Comparison of ENCODE assay signal across 14 mouse cellular contexts in genomic region chr14:59643582-59643981, GRCm38 (mm10). TPM values are rescaled to one million over a fixed set of nuclear protein-coding genes. Genes with fewer than 3 reads are reported as not detected.
DNase-seq lines count a peak whose midpoint lies in the region; ATAC-seq and TF ChIP-seq lines count a peak whose summit lies in the region.
"Had no signal": no experiment of that assay in that cellular context is flagged by ENCODE, and none has a peak within 500 bp of the region (broad histone marks: within the 10 kb centered on the region; RNA-seq: fewer than 3 reads in every experiment).

No protein-coding gene starts in this region.

- H3K4me2 ChIP-seq in midbrain, embryonic 14.5 days (ENCODE audit: low read length) = no peak overlapping the region
- H3K4me2 ChIP-seq: forebrain, embryonic 15.5 days; liver, embryonic 15.5 days had no signal

- peaks cover 23% of the 10 kb centered on the region for H3K27me3 ChIP-seq in megakaryocyte, embryonic 14.5 days (replicated peaks)
- H3K27me3 ChIP-seq in midbrain, embryonic 14.5 days (ENCODE audit: control insufficient read depth, insufficient read depth, low read length) = no peaks in the 10 kb centered on the region; the same call in 1 of the 2 replicates
- H3K27me3 ChIP-seq: forebrain, embryonic 15.5 days; liver, embryonic 15.5 days had no signal

- H3K9ac ChIP-seq in midbrain, embryonic 14.5 days (replicated peaks; ENCODE audit: low read length) = no peak overlapping the region
- H3K9ac ChIP-seq: forebrain, embryonic 15.5 days; liver, embryonic 15.5 days had no signal

- no peak for ATAC-seq in midbrain, embryonic 14.5 days (ENCODE audit: low FRiP score, low TSS enrichment)
- ATAC-seq: forebrain, embryonic 15.5 days; hindbrain, postnatal 0 days had no signal

- no peaks in the 10 kb centered on the region for H3K36me3 ChIP-seq in megakaryocyte, embryonic 14.5 days (replicated peaks; ENCODE audit: low read length)
- H3K36me3 ChIP-seq in midbrain, embryonic 14.5 days (ENCODE audit: control insufficient read depth, insufficient read depth, low read length) = 0 out of 2 replicates have a peak, but pooled peaks cover 6% of the 10 kb centered on the region
- H3K36me3 ChIP-seq: forebrain, embryonic 15.5 days; liver, embryonic 15.5 days had no signal

- 87% methylated on average over 12 of the region's 12 CpGs for WGBS in midbrain, embryonic 14.5 days

- H3K9me3 ChIP-seq in megakaryocyte, embryonic 14.5 days = no peaks in the 10 kb centered on the region
- no peaks in the 10 kb centered on the region for H3K9me3 ChIP-seq in midbrain, embryonic 14.5 days (ENCODE audit: control insufficient read depth, low read length)
- H3K9me3 ChIP-seq: forebrain, embryonic 15.5 days; liver, embryonic 15.5 days had no signal

- H3K27ac ChIP-seq in gastrocnemius, adult 2 months = peak overlapping the region; percentile 35; the same call in 1 of the 2 replicates
- H3K27ac ChIP-seq in midbrain, embryonic 14.5 days (replicated peaks; ENCODE audit: low read depth, low read length) = no peak overlapping the region
- H3K27ac ChIP-seq: forebrain, embryonic 15.5 days; hindbrain, postnatal 0 days; left cerebral cortex, adult 2 months; liver, embryonic 15.5 days had no signal

- TF ChIP-seq CTCF in gastrocnemius, adult 2 months (IDR thresholded peaks at IDR 0.05) = no peak

- H3K4me3 ChIP-seq in gastrocnemius, adult 2 months = no peak overlapping the region
- peak overlapping the region; percentile 76 for H3K4me3 ChIP-seq in megakaryocyte, embryonic 14.5 days (replicated peaks)
- H3K4me3 ChIP-seq in midbrain, embryonic 14.5 days (replicated peaks; ENCODE audit: low read depth, low read length) = no peak overlapping the region
- H3K4me3 ChIP-seq: forebrain, embryonic 15.5 days; left cerebral cortex, adult 2 months; liver, embryonic 15.5 days had no signal

- intact Hi-C loops in gastrocnemius, adult 2 months (cut with DNase I) = no loop called here

- peaks cover 45% of the 10 kb centered on the region for H3K4me1 ChIP-seq in megakaryocyte, embryonic 14.5 days
- no peaks in the 10 kb centered on the region; the same call in 1 of the 2 replicates for H3K4me1 ChIP-seq in midbrain, embryonic 14.5 days (ENCODE audit: control insufficient read depth, insufficient read depth, low read length)
- H3K4me1 ChIP-seq: forebrain, embryonic 15.5 days had no signal

- DNase-seq in gastrocnemius, adult 2 months = no peak
- no peak for DNase-seq in gastrocnemius, adult 8-10 months (ENCODE audit: low spot score in 2 of 2)
- DNase-seq in urinary bladder, postnatal 14 days (ENCODE audit: low spot score) = peak; percentile 19
- DNase-seq in urinary bladder, postnatal 25 days (ENCODE audit: low spot score) = no peak
- DNase-seq in spleen, adult 12 weeks (ENCODE audit: low spot score) = no peak
- DNase-seq in midbrain, embryonic 14.5 days = no peak
- DNase-seq in ovary, postnatal 36 days (ENCODE audit: low spot score) = no peak
- DNase-seq: adrenal gland, adult 2 months; cerebellum, postnatal 25 days had no signal

RNA-seq across cellular contexts. Expression of gene Shisa2, which starts 18.5 kb away (rescaled TPM):
- total RNA-seq in gastrocnemius, adult 2 months (2021) = 10 to 100 TPM; 70.6 to 96.6 TPM
- total RNA-seq in gastrocnemius, adult 8-10 months (2022) = 10 to 100 TPM; 52.7 to 80.1 (median 76.0) TPM
- not detected in 2 replicates for polyA plus RNA-seq in megakaryocyte, embryonic 14.5 days (2012; ENCODE audit: insufficient read depth, low replicate concordance)
- polyA plus RNA-seq in midbrain, embryonic 14.5 days (2014; fragmentation: Nextera tagmentation; extraction: Ambion mirVana) = 4.9 and 5.4 TPM in 2 replicates

RNA-seq across cellular contexts. Expression of gene Cdadc1, which starts 45.8 kb away (rescaled TPM):
- 10 to 100 TPM; 29.4 to 36.3 TPM for total RNA-seq in gastrocnemius, adult 2 months (2021)
- total RNA-seq in gastrocnemius, adult 8-10 months (2022) = 10 to 100 TPM; 30.2 to 37.7 (median 31.2) TPM
- 12.5 TPM in 1 of 2 replicates, not detected in the other for polyA plus RNA-seq in megakaryocyte, embryonic 14.5 days (2012; ENCODE audit: insufficient read depth, low replicate concordance)
- polyA plus RNA-seq in midbrain, embryonic 14.5 days (2014; fragmentation: Nextera tagmentation; extraction: Ambion mirVana) = 31.6 and 39.4 TPM in 2 replicates
